ENCODE assay signal across 15 mouse cellular contexts in the genomic region with DNA sequence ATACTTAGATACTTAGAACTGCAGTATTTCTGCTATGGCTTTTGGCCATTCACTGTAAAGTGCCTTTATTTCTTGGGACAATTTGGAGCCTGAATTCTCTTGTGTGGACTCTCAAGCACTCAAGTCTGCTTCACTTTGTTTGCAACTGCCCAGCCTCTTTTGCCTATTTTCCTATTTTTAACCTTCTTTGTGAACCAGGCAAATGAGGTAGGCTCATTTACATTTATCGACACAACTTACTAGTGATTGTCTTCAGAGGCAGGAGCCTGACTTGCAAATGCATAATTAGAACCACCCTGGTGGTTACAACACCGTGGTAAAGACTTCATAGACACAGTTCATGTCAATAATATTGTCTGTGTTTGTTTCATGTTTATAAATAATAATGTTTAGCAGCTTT. TPM values are rescaled to one million over a fixed set of nuclear protein-coding genes. Genes with fewer than 3 reads are reported as not detected.
DNase-seq lines count a peak whose midpoint lies in the region; TF ChIP-seq lines count a peak whose summit lies in the region.
"Had no signal": no experiment of that assay in that cellular context is flagged by ENCODE, and none has a peak within 500 bp of the region (broad histone marks: within the 10 kb centered on the region; RNA-seq: fewer than 3 reads in every experiment).

No protein-coding gene starts in this region.

- TF ChIP-seq EP300 in CH12.LX (IDR thresholded peaks at IDR 0.05; ENCODE audit: low read length) = no peak; the same call in 1 of the 2 replicates

- no peak for TF ChIP-seq RAD21 in CH12.LX (IDR thresholded peaks at IDR 0.05; ENCODE audit: low read depth, low read length)

- TF ChIP-seq CTCF in CH12.LX (conservative IDR thresholded peaks at IDR 0.05 in 1 of 2, IDR thresholded peaks at IDR 0.05 in 1 of 2; ENCODE audit: low read depth in 2 of 2, low read length in 2 of 2) = no peak
- no peak for TF ChIP-seq CTCF in thymus, adult 2 months (IDR thresholded peaks at IDR 0.05; ENCODE audit: borderline replicate concordance, control insufficient read depth, extremely low read depth, insufficient read depth, low read length, poor library complexity)

- dilution Hi-C loops in CH12.LX (cut with MboI; ENCODE audit: extremely low pct_ligation_motif_present, extremely low pct_unique_long_range_greater_than_20kb, low sequenced_read_pairs) = no loop called here

- H3K79me2 ChIP-seq in CH12.LX (replicated peaks; ENCODE audit: control insufficient read depth, extremely low read depth, insufficient read depth, poor library complexity, severe bottlenecking) = no peaks in the 10 kb centered on the region

- no peak overlapping the region for H3K4me3 ChIP-seq in CH12.LX (replicated peaks in 1 of 3; ENCODE audit: low read depth in 2 of 3, low read length in 2 of 3, poor library complexity in 1 of 3)
- H3K4me3 ChIP-seq in thymus, adult 2 months (ENCODE audit: control insufficient read depth, insufficient read depth, low read length) = no peak overlapping the region

- no peak for TF ChIP-seq POLR2A in CH12.LX (IDR thresholded peaks at IDR 0.05; ENCODE audit: low read depth, low read length)
- no peak for TF ChIP-seq POLR2A in thymus, adult 2 months (IDR thresholded peaks at IDR 0.05; ENCODE audit: control insufficient read depth, extremely low read depth, insufficient read depth, low read length, poor library complexity)

- peak; percentile 51 for DNase-seq in CH12.LX (ENCODE audit: extremely low read depth)
- DNase-seq in thymus, adult 2 months = no peak
- DNase-seq: adrenal gland, adult 2 months; adrenal gland, adult 8-10 months; adrenal gland, postnatal 10 days; adrenal gland, postnatal 14 days; adrenal gland, postnatal 25 days; adrenal gland, postnatal 36 days; B cell, adult 2 months; cerebellum, adult 11 months; cerebellum, adult 11-12 months; cerebellum, adult 18-20 months; cerebellum, adult 2 months; cerebellum, adult 8-10 months had no signal

- H3K4me2 ChIP-seq in CH12.LX (ENCODE audit: insufficient read depth, low read depth, poor library complexity, severe bottlenecking) = no peak overlapping the region

- WGBS in thymus, adult 2 months = 72% methylated on average over 2 of the region's 2 CpGs

- H3K27ac ChIP-seq in CH12.LX (ENCODE audit: insufficient read depth, low read depth) = no peak overlapping the region
- no peak overlapping the region for H3K27ac ChIP-seq in thymus, adult 2 months (ENCODE audit: control insufficient read depth, insufficient read depth, low read length)

- no peaks in the 10 kb centered on the region for H3K27me3 ChIP-seq in CH12.LX (replicated peaks)
- no peaks in the 10 kb centered on the region for H3K27me3 ChIP-seq in thymus, adult 2 months (ENCODE audit: control insufficient read depth, insufficient read depth, low read length)

- H3K36me3 ChIP-seq in CH12.LX (replicated peaks in 1 of 2; ENCODE audit: control insufficient read depth in 1 of 2, insufficient read depth in 1 of 2, low read length in 1 of 2) = no peaks in the 10 kb centered on the region
- no peaks in the 10 kb centered on the region for H3K36me3 ChIP-seq in thymus, adult 2 months (ENCODE audit: control insufficient read depth, insufficient read depth, low read length)
- H3K36me3 ChIP-seq: G1E had no signal

- no peak overlapping the region for H3K9ac ChIP-seq in CH12.LX (ENCODE audit: insufficient read depth, low read depth)

- peaks cover 2 to 13% of the 10 kb centered on the region in 2 experiments; a peak in 3 of 4 replicates for H3K4me1 ChIP-seq in CH12.LX (ENCODE audit: control insufficient read depth in 1 of 2, insufficient read depth in 2 of 2)
- H3K4me1 ChIP-seq in thymus, adult 2 months (replicated peaks; ENCODE audit: control insufficient read depth, insufficient read depth, low read length) = no peaks in the 10 kb centered on the region

- in situ Hi-C loops in CH12.LX (cut with MboI; ENCODE audit: low pct_ligation_motif_present, low pct_unique_long_range_greater_than_20kb, low sequenced_read_pairs) = no loop called here

- H3K9me3 ChIP-seq in CH12.LX (replicated peaks; ENCODE audit: low read length) = no peaks in the 10 kb centered on the region
- H3K9me3 ChIP-seq: G1E had no signal

TF ChIP-seq in CH12.LX, 34 proteins besides CTCF, POLR2A, EP300 and RAD21:
- TF ChIP-seq MXI1 (IDR thresholded peaks at IDR 0.05; ENCODE audit: low read depth, low read length) = no peak
- no peak for TF ChIP-seq UBTF (IDR thresholded peaks at IDR 0.05; ENCODE audit: low read depth, low read length)
- no peak for TF ChIP-seq POLR2AphosphoS2 (IDR thresholded peaks at IDR 0.05; ENCODE audit: low read depth, low read length)
- no peak for TF ChIP-seq ZMIZ1 (IDR thresholded peaks at IDR 0.05; ENCODE audit: low read depth, low read length)
- TF ChIP-seq ZNF384 (IDR thresholded peaks at IDR 0.05; ENCODE audit: low read depth, low read length) = no peak
- TF ChIP-seq USF1 (IDR thresholded peaks at IDR 0.05; ENCODE audit: low read depth, low read length) = no peak
- no peak for TF ChIP-seq SMC3 (IDR thresholded peaks at IDR 0.05; ENCODE audit: low read depth, low read length)
- 0 out of 2 replicates have a peak, but pooled peaks have one; percentile 12 for TF ChIP-seq TCF12 (IDR thresholded peaks at IDR 0.05; ENCODE audit: low read depth, low read length)
- peak; percentile 70; the same call in 1 of the 2 replicates for TF ChIP-seq MEF2A (IDR thresholded peaks at IDR 0.05; ENCODE audit: borderline replicate concordance, low read depth, low read length)
- no peak for TF ChIP-seq MAZ (IDR thresholded peaks at IDR 0.05; ENCODE audit: low read depth, low read length)
- no peak for TF ChIP-seq ETS1 (conservative IDR thresholded peaks at IDR 0.05; ENCODE audit: low read depth, low read length)

RNA-seq across cellular contexts. Expression of gene Nus1, which starts 43.3 kb away (rescaled TPM):
- 15.9 and 19.6 TPM in 2 replicates for total RNA-seq in CH12.LX (2012; rRNA removed)
- 27.9 TPM in 2 replicates for total RNA-seq in CH12.LX (2014; rRNA removed)
- 51.9 and 60.1 TPM in 2 replicates for polyA plus RNA-seq in CH12.LX (2012; ENCODE audit: insufficient read length, low read depth)
- 11.5 and 17.0 TPM in 2 replicates for polyA plus RNA-seq in thymus, adult 2 months (2012; rRNA removed)
